In genomic region chr4:35474020-35474419, GRCm38 (mm10) we compare ENCODE assay signal across 22 mouse cellular contexts.
"Had no signal": no experiment of that assay in that cellular context is flagged by ENCODE, and none has a peak within 500 bp of the region (broad histone marks: within the 10 kb centered on the region; RNA-seq: fewer than 3 reads in every experiment).

No protein-coding gene starts in this region.

- H3K27me3 ChIP-seq: heart, embryonic 12.5 days; hindbrain, embryonic 12.5 days; intestine, embryonic 15.5 days; limb, embryonic 12.5 days; liver, embryonic 13.5 days had no signal

- DNase-seq: gastrocnemius, adult 2 months; gastrocnemius, postnatal 10 days; gastrocnemius, postnatal 25 days; heart, adult 18-20 months; heart, postnatal 10 days; heart, postnatal 4 days; kidney, adult 8-10 months; kidney, postnatal 10 days; kidney, postnatal 25 days; kidney, postnatal 4 days; liver; liver, embryonic 13.5 days had no signal

- H3K27ac ChIP-seq: gastrocnemius, adult 2 months; heart, embryonic 10.5 days; hindbrain, embryonic 10.5 days; hindbrain, embryonic 12.5 days; hindbrain, embryonic 14.5 days; intestine, embryonic 15.5 days; layer of hippocampus, adult 2 months; left cerebral cortex, adult 2 months; limb, embryonic 10.5 days; limb, embryonic 12.5 days; liver, embryonic 13.5 days had no signal

- H3K4me3 ChIP-seq: gastrocnemius, adult 2 months; heart, embryonic 10.5 days; heart, embryonic 12.5 days; hindbrain, embryonic 10.5 days; hindbrain, embryonic 12.5 days; intestine, embryonic 15.5 days; layer of hippocampus, adult 2 months; left cerebral cortex, adult 2 months; limb, embryonic 10.5 days; limb, embryonic 12.5 days; liver, embryonic 13.5 days had no signal

- H3K4me1 ChIP-seq: heart, embryonic 10.5 days; heart, embryonic 12.5 days; hindbrain, embryonic 12.5 days; intestine, embryonic 15.5 days; liver, embryonic 13.5 days had no signal

- H3K36me3 ChIP-seq: heart, embryonic 10.5 days; heart, embryonic 12.5 days; hindbrain, embryonic 10.5 days; hindbrain, embryonic 12.5 days; intestine, embryonic 15.5 days; limb, embryonic 10.5 days; limb, embryonic 12.5 days; liver, embryonic 13.5 days had no signal
